Mouse (Mus musculus) cerebellum, adult 9-11 months (tissue): ENCODE results near the gene Abcg1.

Experiments
- DNase-seq: peaks from one replicate; pipeline ENCODE4 v3.0.0; 2022

Abcg1 gene

GRCm38 (mm10) chr17:31057891-31058744 is 643 bp downstream of the Abcg1 start:
- DNase-seq = peak; percentile 85

- DNase-seq = peak; percentile 90
Observed at GRCm38 (mm10) chr17:31058745-31059085, 1.2 kb downstream of the Abcg1 start.

GRCm38 (mm10) chr17:31060196-31060587 is 2.7 kb downstream of the Abcg1 start:
- no peak for DNase-seq

- no peak for DNase-seq
Observed at GRCm38 (mm10) chr17:31060588-31061345, 3.3 kb downstream of the Abcg1 start.

GRCm38 (mm10) chr17:31061346-31062095 is 4.0 kb downstream of the Abcg1 start:
- DNase-seq = peak; percentile 17

GRCm38 (mm10) chr17:31066058-31066457 is 8.6 kb downstream of the Abcg1 start:
- DNase-seq = no peak

- peak; percentile 53 for DNase-seq
Observed at GRCm38 (mm10) chr17:31067051-31067450, 9.6 kb downstream of the Abcg1 start.

GRCm38 (mm10) chr17:31069121-31069520 is 11.6 kb downstream of the Abcg1 start:
- peak; percentile 7 for DNase-seq

GRCm38 (mm10) chr17:31069845-31070244 is 12.4 kb downstream of the Abcg1 start:
- DNase-seq = no peak

GRCm38 (mm10) chr17:31070403-31071185 is 13.1 kb downstream of the Abcg1 start:
- no peak for DNase-seq

- DNase-seq = peak; percentile 78
Observed at GRCm38 (mm10) chr17:31071421-31072301, 14.2 kb downstream of the Abcg1 start.

- no peak for DNase-seq
Observed at GRCm38 (mm10) chr17:31072872-31073271, 15.4 kb downstream of the Abcg1 start.

GRCm38 (mm10) chr17:31073273-31074052 is 16.0 kb downstream of the Abcg1 start:
- DNase-seq = peak; percentile 93

GRCm38 (mm10) chr17:31074053-31074590 is 16.6 kb downstream of the Abcg1 start:
- no peak for DNase-seq

GRCm38 (mm10) chr17:31074666-31075065 is 17.2 kb downstream of the Abcg1 start:
- DNase-seq = no peak

- no peak for DNase-seq
Observed at GRCm38 (mm10) chr17:31075471-31075870, 18.0 kb downstream of the Abcg1 start.

GRCm38 (mm10) chr17:31077561-31077960 is 20.1 kb downstream of the Abcg1 start:
- no peak for DNase-seq

GRCm38 (mm10) chr17:31078581-31078980 is 21.1 kb downstream of the Abcg1 start:
- no peak for DNase-seq

- no peak for DNase-seq
Observed at GRCm38 (mm10) chr17:31079078-31079840, 21.8 kb downstream of the Abcg1 start.
